Mouse (Mus musculus) bone marrow, adult 2 months (tissue): ENCODE measurements around the gene Zfyve26.

Source experiments
- CTCF ChIP-seq: fragments of 200-500 bp; IDR thresholded peaks from 2 replicates; pipeline ENCODE4 v1.5.1; 2011; ENCODE audit warnings: low read length, control low read depth; ENCODE audit not compliant: control insufficient read depth, insufficient read depth
- POLR2A ChIP-seq: fragments of 200-500 bp; IDR thresholded peaks from 2 replicates; pipeline ENCODE4 v1.6.1; 2011; ENCODE audit warnings: low read depth, mild to moderate bottlenecking, control low read depth, low read length, borderline replicate concordance; ENCODE audit not compliant: control insufficient read depth

DNA sequence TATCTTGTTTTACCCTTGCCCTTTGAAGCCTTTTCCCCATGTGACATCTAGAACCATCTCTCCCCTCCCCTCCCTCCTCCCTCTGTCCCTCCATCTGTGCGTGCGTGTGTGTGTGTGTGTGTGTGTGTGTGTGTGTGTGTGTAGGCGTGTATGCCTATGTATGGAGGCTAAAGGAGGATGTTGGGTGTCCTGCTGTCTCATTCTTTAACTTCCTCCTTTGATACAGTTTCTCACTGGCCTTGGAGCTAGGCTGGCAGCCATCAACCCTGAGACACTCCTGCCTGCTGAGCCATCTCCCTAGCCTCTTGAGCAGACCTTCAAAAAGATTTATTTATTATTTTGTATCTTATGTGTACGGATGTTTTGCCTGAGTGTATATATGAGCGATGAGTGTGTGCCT is 24.8 kb upstream of the Zfyve26 start:
- TF ChIP-seq CTCF (no peak), POLR2A (no peak)
